Mouse (Mus musculus) liver, adult 2 months (tissue): ENCODE data around the gene Isoc2b. TPM values are rescaled to one million over a fixed set of nuclear protein-coding genes. Genes with fewer than 3 reads are reported as not detected.
"Not testable (repeated sequence)": the region's sequence is repeated elsewhere in the genome, so short reads cannot be mapped to it uniquely, and the experiment has no call there.

Experiments
- DNase-seq: peaks from one replicate; pipeline ENCODE4 v3.0.0-alpha.2; 2011; ENCODE audit warnings: low read depth, low spot score; ENCODE audit errors: extremely low read depth
- H3K27ac ChIP-seq: fragments of 200-500 bp; replicated peaks from 2 replicates; pipeline ENCODE4 v1.5.1; 2012; ENCODE audit warnings: low read depth, mild to moderate bottlenecking, control low read depth, inconsistent platforms, low read length; ENCODE audit not compliant: insufficient read depth
- H3K27me3 ChIP-seq: fragments of 200-500 bp; 2 replicates; pipeline ENCODE4 v1.6.1; 2012; ENCODE audit warnings: mild to moderate bottlenecking, moderate library complexity, low read length, inconsistent platforms; ENCODE audit not compliant: control insufficient read depth, insufficient read depth
- H3K36me3 ChIP-seq: fragments of 200-500 bp; 2 replicates; pipeline ENCODE4 v1.6.1; 2012; ENCODE audit warnings: low read length, inconsistent platforms; ENCODE audit not compliant: control insufficient read depth, insufficient read depth
- H3K4me1 ChIP-seq: fragments of 200-500 bp; 2 replicates; pipeline ENCODE4 v1.6.1; 2011; ENCODE audit warnings: low read length; ENCODE audit not compliant: control insufficient read depth, insufficient read depth
- H3K4me3 ChIP-seq: fragments of 200-500 bp; 2 replicates; pipeline ENCODE4 v1.5.1; 2011; ENCODE audit warnings: low read depth, mild to moderate bottlenecking, control low read depth, low read length, moderate library complexity; ENCODE audit not compliant: insufficient read depth
- H3K79me2 ChIP-seq: fragments of 200-500 bp; 2 replicates; pipeline ENCODE4 v1.6.1; 2012; ENCODE audit warnings: inconsistent platforms, mild to moderate bottlenecking, low read length, moderate library complexity; ENCODE audit not compliant: control insufficient read depth, insufficient read depth
- H3K9ac ChIP-seq: fragments of 200-500 bp; 2 replicates; pipeline ENCODE4 v1.6.1; 2012; ENCODE audit warnings: low read depth, mild to moderate bottlenecking, control low read depth, inconsistent platforms, low read length
- CTCF ChIP-seq: fragments of 200-500 bp; IDR thresholded peaks from 2 replicates; pipeline ENCODE4 v1.5.1; 2011; ENCODE audit warnings: low read depth, low read length, control low read depth
- POLR2A ChIP-seq: fragments of 200-500 bp; IDR thresholded peaks from 2 replicates; pipeline ENCODE4 v1.6.1; 2011; ENCODE audit warnings: low read length, control low read depth; ENCODE audit not compliant: insufficient read depth; ENCODE audit errors: extremely low read depth
- WGBS: fragments of 180-500 bp; shearing (Covaris S2); methylation state at CpG from one replicate; pipeline ENCODE4 v1.1.7; 2018; 5-methylcytosine and 5-hydroxymethylcytosine counted together
- polyA plus RNA-seq: library from polyadenylated mRNA; depleted of rRNA; stranded (reverse); fragments of >200 nt; gene quantifications from 2 replicates; pipeline ENCODE4 v1.2.3, GENCODE M21; 2012
- total RNA-seq: library from RNA; depleted of rRNA; stranded (reverse); fragments of >200 nt; gene quantifications from 2 replicates; pipeline ENCODE4 v1.2.3, GENCODE M21; 2014

The Isoc2b gene
- total and polyA plus RNA-seq, 2 experiments: 34.6 to 40.2 TPM

- TF ChIP-seq CTCF (peak; percentile 68), POLR2A (no peak)
- peaks cover 15% of the 10 kb centered on the region for H3K4me1 ChIP-seq
- H3K36me3 ChIP-seq: no peaks in the 10 kb centered on the region
- H3K27me3 ChIP-seq: no peaks in the 10 kb centered on the region
- H3K79me2 ChIP-seq: no peaks in the 10 kb centered on the region
- DNase-seq: peak; percentile 68
- H3K4me3 ChIP-seq: peak overlapping the region; percentile 61
- H3K27ac ChIP-seq: peak overlapping the region; percentile 96
- 51% methylated on average over 5 of the region's 5 CpGs for WGBS
- H3K9ac ChIP-seq: peak overlapping the region; percentile 85
Measured at GRCm38 (mm10) chr7:4865090-4865489, 5.0 kb downstream of the Isoc2b start.

- no peaks in the 10 kb centered on the region for H3K27me3 ChIP-seq
- 29% methylated on average over 5 of the region's 5 CpGs for WGBS
- no peak overlapping the region for H3K4me3 ChIP-seq
- peak; percentile 50 for DNase-seq
- H3K9ac ChIP-seq: no peak overlapping the region
- TF ChIP-seq POLR2A (no peak), CTCF (no peak)
- H3K27ac ChIP-seq: peak overlapping the region; percentile 89
- no peaks in the 10 kb centered on the region for H3K79me2 ChIP-seq
- H3K36me3 ChIP-seq: no peaks in the 10 kb centered on the region
- H3K4me1 ChIP-seq: peaks cover 19% of the 10 kb centered on the region
Measured at GRCm38 (mm10) chr7:4864130-4864845, 5.8 kb downstream of the Isoc2b start.

GRCm38 (mm10) chr7:4863541-4864080 is 6.4 kb downstream of the Isoc2b start:
- no peak for TF ChIP-seq CTCF
- TF ChIP-seq POLR2A: no peak
- Histone ChIP-seq H3K27me3 (no peaks in the 10 kb centered on the region), H3K4me3 (no peak overlapping the region), H3K79me2 (no peaks in the 10 kb centered on the region), H3K9ac (peak overlapping the region; percentile 22; the same call in 1 of the 2 replicates), H3K27ac (peak overlapping the region; percentile 89), H3K4me1 (peaks cover 21% of the 10 kb centered on the region), H3K36me3 (no peaks in the 10 kb centered on the region)
- WGBS: 69% methylated on average over 7 of the region's 7 CpGs
- DNase-seq: no peak

GRCm38 (mm10) chr7:4863041-4863440 is 7.0 kb downstream of the Isoc2b start:
- no peaks in the 10 kb centered on the region for H3K79me2 ChIP-seq
- no peaks in the 10 kb centered on the region for H3K27me3 ChIP-seq
- WGBS: 0% methylated on average over 1 of the region's 1 CpGs
- peak overlapping the region; percentile 89 for H3K27ac ChIP-seq
- peak; percentile 94 for DNase-seq
- H3K9ac ChIP-seq: peak overlapping the region; percentile 22; the same call in 1 of the 2 replicates
- peaks cover 21% of the 10 kb centered on the region for H3K4me1 ChIP-seq
- TF ChIP-seq CTCF: no peak
- no peak for TF ChIP-seq POLR2A
- H3K36me3 ChIP-seq: no peaks in the 10 kb centered on the region
- no peak overlapping the region for H3K4me3 ChIP-seq

- Histone ChIP-seq H3K27ac (peak overlapping the region; percentile 45; the same call in 1 of the 2 replicates), H3K4me1 (peaks cover 25% of the 10 kb centered on the region)
- not testable (repeated sequence) for H3K27me3 ChIP-seq, H3K4me3 ChIP-seq, H3K79me2 ChIP-seq, DNase-seq, H3K9ac ChIP-seq, H3K36me3 ChIP-seq
- 64% methylated on average over 3 of the region's 3 CpGs for WGBS
Measured at GRCm38 (mm10) chr7:4860926-4861325, 9.1 kb downstream of the Isoc2b start.

GRCm38 (mm10) chr7:4859418-4859978 is 10.6 kb downstream of the Isoc2b start:
- Histone ChIP-seq H3K4me1 (peaks cover 22% of the 10 kb centered on the region), H3K4me3 (no peak overlapping the region), H3K9ac (no peak overlapping the region; the same call in 1 of the 2 replicates), H3K27ac (peak overlapping the region; percentile 63; the same call in 1 of the 2 replicates), H3K79me2 (no peaks in the 10 kb centered on the region), H3K27me3 (no peaks in the 10 kb centered on the region), H3K36me3 (no peaks in the 10 kb centered on the region)
- WGBS: 43% methylated on average over 12 of the region's 12 CpGs
- no peak for TF ChIP-seq CTCF
- TF ChIP-seq POLR2A: no peak
- DNase-seq: peak; percentile 66
